Mouse (Mus musculus) monocyte, adult 5-6 weeks (primary cell): ENCODE measurements around the gene Chrne. TPM values are rescaled to one million over a fixed set of nuclear protein-coding genes. Genes with fewer than 3 reads are reported as not detected.

Experiments used
- ATAC-seq: fragments of 153-309, 156-312 bp; replicated peaks from 2 replicates; pipeline ENCODE4 v1.8.0; 2017; ENCODE audit warnings: mild to moderate bottlenecking; ENCODE audit not compliant: low TSS enrichment, insufficient number of reproducible peaks, severe bottlenecking, poor library complexity, low FRiP score
- total RNA-seq: library from RNA; stranded (forward); fragments of 200-1000, 200-491, 200-594 nt; gene quantifications from 3 replicates; pipeline ENCODE4 v1.2.3, GENCODE M21; 2017

The Chrne gene
- 2.1 to 17.4 TPM (median 5.5 TPM) in 3 replicates for total RNA-seq

- ATAC-seq, result no peak
These were observed at the start of gene Chrne for GRCm38 (mm10) chr11:70619101-70619500. TSS of gene Chrne (minus strand) at chr11:70619216.

GRCm38 (mm10) chr11:70668335-70668770, 49.3 kb upstream of the Chrne start:
- ATAC-seq, result peak; percentile 10

GRCm38 (mm10) chr11:70667271-70668150, 48.5 kb upstream of the Chrne start:
- ATAC-seq, result no peak

- no peak for ATAC-seq
These were observed 47.7 kb upstream of the Chrne start for GRCm38 (mm10) chr11:70666687-70667086.

- no peak for ATAC-seq
These were observed 45.7 kb upstream of the Chrne start for GRCm38 (mm10) chr11:70664741-70665140.

- no peak for ATAC-seq
These were observed 44.9 kb upstream of the Chrne start for GRCm38 (mm10) chr11:70663957-70664356.

GRCm38 (mm10) chr11:70663101-70663500, 44.1 kb upstream of the Chrne start:
- no peak for ATAC-seq

- no peak for ATAC-seq
These were observed 41.6 kb upstream of the Chrne start for GRCm38 (mm10) chr11:70660571-70660970.

GRCm38 (mm10) chr11:70658942-70659341, 39.9 kb upstream of the Chrne start:
- no peak for ATAC-seq

- ATAC-seq, result no peak
These were observed 39.5 kb upstream of the Chrne start for GRCm38 (mm10) chr11:70658521-70658920.

- no peak for ATAC-seq
These were observed 39.0 kb upstream of the Chrne start for GRCm38 (mm10) chr11:70657991-70658390.

GRCm38 (mm10) chr11:70657573-70657972, 38.6 kb upstream of the Chrne start:
- ATAC-seq, result no peak

GRCm38 (mm10) chr11:70656964-70657363, 37.9 kb upstream of the Chrne start, which contains the start of gene Eno3:
TSS of gene Eno3 (plus strand) at chr11:70657202.
- ATAC-seq, result no peak

GRCm38 (mm10) chr11:70656456-70656927, 37.5 kb upstream of the Chrne start:
- no peak for ATAC-seq

- ATAC-seq, result no peak
These were observed 36.8 kb upstream of the Chrne start for GRCm38 (mm10) chr11:70655571-70656455.

GRCm38 (mm10) chr11:70654923-70655570, 36.0 kb upstream of the Chrne start:
- 0 out of 2 replicates have a peak, but pooled peaks have one; percentile 9 for ATAC-seq

- peak; percentile 38; the same call in 1 of the 2 replicates for ATAC-seq
These were observed 35.3 kb upstream of the Chrne start, which contains the start of gene Pfn1 for GRCm38 (mm10) chr11:70654198-70654922. TSS of gene Pfn1 (minus strand) at chr11:70654644.
